Mouse (Mus musculus) kidney, adult 10 weeks (tissue): ENCODE measurements around the gene Supt7l. TPM values are rescaled to one million over a fixed set of nuclear protein-coding genes. Genes with fewer than 3 reads are reported as not detected.

Experiments used
- polyA plus RNA-seq: library from polyadenylated mRNA; stranded (reverse); fragments of 350-450 nt; fragmentation: Illumina TruSeq; extraction: RNeasy Lipid Tissue Mini Kit (QIAGEN cat#74804); gene quantifications from one replicate; pipeline ENCODE4 v1.2.3, GENCODE M21; 2014; ENCODE audit warnings: low read depth, low replicate concordance

The Supt7l gene
- polyA plus RNA-seq, result 15.8 TPM

DNA sequence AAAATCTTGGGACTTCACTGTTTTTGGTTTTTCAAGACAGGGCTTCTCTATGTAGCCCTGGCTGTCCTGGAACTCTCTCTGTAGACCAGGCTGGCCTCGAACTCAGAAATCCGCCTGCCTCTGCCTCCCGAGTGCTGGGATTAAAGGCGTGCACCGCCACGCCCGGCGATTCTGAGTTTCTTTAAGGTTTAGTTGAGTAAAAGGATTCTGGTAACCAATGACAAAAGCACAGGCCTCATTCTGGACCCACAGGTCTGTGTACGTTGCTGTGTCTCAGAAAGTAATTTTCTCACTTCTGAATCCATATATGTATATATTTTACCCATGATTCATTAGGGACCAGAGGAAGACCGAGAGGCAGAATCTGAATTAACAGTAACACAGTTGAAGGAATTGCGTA, at the start of gene Supt7l:
Gene Supt7l, minus strand, starts transcription at position 101 of the 400 bp plus-strand sequence.

DNA sequence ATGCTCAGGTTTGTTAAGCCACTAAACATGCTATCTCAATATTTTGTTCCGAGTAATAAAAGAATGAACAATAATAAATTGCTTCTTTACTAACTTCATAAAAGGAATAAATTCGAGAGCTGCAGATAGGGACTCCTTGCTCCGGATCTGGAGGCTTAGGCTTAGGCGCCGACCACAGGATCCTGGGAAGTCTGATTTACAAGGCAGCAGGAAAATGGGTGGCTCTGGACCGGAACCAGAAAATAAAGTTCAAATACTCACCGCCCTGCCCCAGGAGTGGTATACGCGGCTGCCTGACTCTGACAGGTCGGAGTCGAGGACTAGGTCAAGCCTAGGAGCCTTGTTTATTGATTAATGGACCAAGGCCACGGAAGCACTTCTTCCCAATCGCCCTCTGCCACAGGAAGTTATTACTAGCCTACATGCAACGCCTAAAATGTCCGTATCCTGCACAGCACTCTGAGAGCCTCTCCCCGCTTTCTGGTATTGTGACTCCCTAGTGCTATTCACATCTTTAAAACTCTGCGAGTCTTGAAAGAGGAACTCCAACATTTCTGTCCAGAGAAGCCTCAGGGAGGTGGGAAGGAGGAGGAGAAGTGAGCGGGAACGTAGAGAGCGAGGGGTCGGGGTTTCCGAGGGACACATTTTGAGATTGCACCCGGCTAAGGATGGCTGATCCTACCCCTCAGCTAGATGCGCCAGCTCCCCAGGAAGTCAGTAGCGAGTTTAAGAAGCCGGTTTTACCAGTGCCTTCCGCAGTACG, 1.1 kb downstream of the Supt7l start, which contains the start of gene Slc4a1ap:
Gene Slc4a1ap, plus strand, starts transcription at position 642 of the 763 bp plus-strand sequence.

DNA sequence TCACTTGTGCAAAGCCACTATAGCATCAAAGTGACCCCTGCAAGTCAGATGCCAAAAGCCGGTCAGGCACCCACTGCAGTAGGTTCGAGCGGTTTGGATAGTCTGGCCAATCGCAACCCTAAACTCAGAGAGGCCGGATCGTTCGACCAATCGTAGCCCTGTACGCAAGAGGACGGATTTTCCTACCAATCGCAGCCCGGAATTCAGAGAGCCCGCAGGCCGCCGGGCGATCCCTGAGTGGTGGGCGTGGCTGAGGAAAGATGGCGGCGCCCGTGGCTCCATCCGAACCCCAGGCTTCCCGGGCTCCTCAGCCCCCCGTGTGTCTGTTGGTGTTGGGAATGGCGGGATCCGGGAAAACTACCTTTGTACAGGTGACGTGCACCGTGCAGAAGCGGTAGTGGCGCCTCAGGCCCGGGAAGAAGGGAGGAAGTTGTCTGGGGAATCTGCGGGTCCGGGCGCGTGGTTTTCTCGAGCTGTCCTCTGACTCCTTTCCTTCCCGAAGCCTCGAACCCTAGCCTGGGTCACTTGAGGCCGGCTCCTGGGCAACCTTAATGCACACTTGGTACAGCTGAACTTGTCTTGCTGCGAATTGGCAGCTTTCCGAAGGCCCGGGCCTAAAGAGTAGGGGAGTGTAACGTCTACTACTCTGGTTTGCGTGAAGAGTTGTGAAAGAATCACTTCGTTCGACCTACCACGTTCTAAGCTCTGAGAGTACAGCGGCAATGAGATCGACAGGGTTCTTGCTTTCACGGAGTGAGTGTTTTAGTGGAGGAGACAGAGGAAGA, 32.9 kb downstream of the Supt7l start, which contains the start of gene Gpn1:
Gene Gpn1, plus strand, starts transcription at position 229 of the 785 bp plus-strand sequence.

DNA sequence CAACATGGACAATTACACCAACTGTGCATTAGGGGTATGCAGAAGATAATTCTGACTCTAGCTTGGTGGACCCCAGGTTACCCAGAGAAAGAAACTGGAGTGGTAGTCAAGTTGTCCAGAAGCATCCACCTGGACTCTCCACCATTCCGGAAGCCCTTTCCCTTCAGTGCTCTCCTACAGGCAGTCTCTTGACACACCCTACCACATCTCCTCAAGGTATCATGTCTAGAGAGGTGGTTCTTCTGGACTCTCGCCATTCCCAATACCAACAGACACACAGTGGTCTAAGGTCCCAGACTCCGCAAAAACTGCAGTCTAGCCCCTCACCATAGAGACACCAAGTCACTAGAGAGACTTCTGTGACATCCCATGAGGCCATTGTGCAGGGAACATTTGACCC, 42.2 kb downstream of the Supt7l start, which contains the start of gene 4930548H24Rik:
Gene 4930548H24Rik, plus strand, starts transcription at position 301 of the 400 bp plus-strand sequence.

Other genes with a start within 250 kb of the Supt7l start
- 11.9 TPM for gene Ift172, start 236.7 kb downstream of the Supt7l start, polyA plus RNA-seq
- 3.0 TPM for gene Fndc4, start 231.7 kb downstream of the Supt7l start, polyA plus RNA-seq
- gene Gckr, start 230.4 kb downstream of the Supt7l start, polyA plus RNA-seq, result not detected
- 20.2 TPM for gene Zfp512, start 75.4 kb downstream of the Supt7l start, polyA plus RNA-seq
- not detected for gene 4930548H24Rik, start 42.1 kb downstream of the Supt7l start, polyA plus RNA-seq
- gene Gpn1, start 33.1 kb downstream of the Supt7l start, polyA plus RNA-seq, result 26.4 TPM
- gene Slc4a1ap, start 812 bp downstream of the Supt7l start, polyA plus RNA-seq, result 48.0 TPM
- gene Mrpl33, start 69.1 kb upstream of the Supt7l start, polyA plus RNA-seq, result 76.9 TPM
- 11.9 TPM for gene Rbks, start 169.8 kb upstream of the Supt7l start, polyA plus RNA-seq
- gene Babam2, start 169.9 kb upstream of the Supt7l start, polyA plus RNA-seq, result 70.3 TPM